Mouse (Mus musculus): ENCODE data around the gene Mog.

GRCm38 (mm10) chr17:37008161-37008560 lies 15.0 kb downstream of the Mog start:
- TF ChIP-seq CTCF (IDR thresholded peaks at IDR 0.05; ENCODE audit: low read depth) (no peak), EP300 (optimal IDR thresholded peaks at IDR 0.05) (no peak)

All from stomach, postnatal 0 days (tissue).